Mouse (Mus musculus): ENCODE measurements around the gene Ppm1b. TPM values are rescaled to one million over a fixed set of nuclear protein-coding genes. Genes with fewer than 3 reads are reported as not detected.

The Ppm1b gene
- total and polyA plus RNA-seq, 3 experiments, result 45.7 to 51.6 TPM; not detected in 1

- no peak for TF ChIP-seq MXI1 (IDR thresholded peaks at IDR 0.05; ENCODE audit: low read depth, low read length)
- no peak for TF ChIP-seq KAT2A (conservative IDR thresholded peaks at IDR 0.05; ENCODE audit: low read depth, low read length)
- TF ChIP-seq CHD1 (IDR thresholded peaks at IDR 0.05; ENCODE audit: low read depth, low read length), result no peak
- no peak for TF ChIP-seq ETS1 (IDR thresholded peaks at IDR 0.05; ENCODE audit: low read depth, low read length)
- no peak for TF ChIP-seq USF1 (IDR thresholded peaks at IDR 0.05; ENCODE audit: low read depth, low read length)
- no peak for TF ChIP-seq BHLHE40 (IDR thresholded peaks at IDR 0.05; ENCODE audit: borderline replicate concordance, low read depth, low read length)
- no peak for TF ChIP-seq NELFE (IDR thresholded peaks at IDR 0.05; ENCODE audit: low read depth, low read length)
- no peak for TF ChIP-seq TCF12 (IDR thresholded peaks at IDR 0.05; ENCODE audit: low read depth, low read length)
- no peak for TF ChIP-seq GATA1 (IDR thresholded peaks at IDR 0.05; ENCODE audit: low read depth, low read length)
- no peak for TF ChIP-seq TAL1 (IDR thresholded peaks at IDR 0.05; ENCODE audit: low read length)
- TF ChIP-seq USF2 (IDR thresholded peaks at IDR 0.05; ENCODE audit: borderline replicate concordance in 1 of 2, insufficient read depth in 1 of 2, low read depth in 1 of 2, low read length in 2 of 2), result no peak
- TF ChIP-seq UBTF (IDR thresholded peaks at IDR 0.05; ENCODE audit: borderline replicate concordance, insufficient read depth, low read depth, low read length), result no peak
- no peak for TF ChIP-seq RAD21 (IDR thresholded peaks at IDR 0.05; ENCODE audit: low read depth, low read length)
- no peak for TF ChIP-seq TBP (IDR thresholded peaks at IDR 0.05; ENCODE audit: low read depth, low read length)
- TF ChIP-seq POLR2AphosphoS5 (IDR thresholded peaks at IDR 0.05; ENCODE audit: borderline replicate concordance, low read depth, low read length), result no peak
- no peak for TF ChIP-seq NRF1 (IDR thresholded peaks at IDR 0.05; ENCODE audit: insufficient read depth, low read depth, low read length, poor library complexity, severe bottlenecking)
- no peak for TF ChIP-seq SMC3 (IDR thresholded peaks at IDR 0.05; ENCODE audit: low read depth, low read length)
- TF ChIP-seq MEF2A (IDR thresholded peaks at IDR 0.05; ENCODE audit: extremely low read depth, insufficient replicate concordance, low read depth, low read length, poor library complexity, severe bottlenecking), result no peak
- no peak for TF ChIP-seq ZC3H11A (IDR thresholded peaks at IDR 0.05; ENCODE audit: low read depth, low read length)
- TF ChIP-seq MAFK (IDR thresholded peaks at IDR 0.05; ENCODE audit: borderline replicate concordance, low read depth, low read length), result no peak
- Histone ChIP-seq H3K27ac (ENCODE audit: control insufficient read depth, low read depth, low read length) (no peak overlapping the region), H3K9ac (ENCODE audit: control insufficient read depth, low read depth, low read length, poor library complexity, severe bottlenecking) (no peak overlapping the region), H3K36me3 (ENCODE audit: control insufficient read depth in 1 of 2, insufficient read depth in 2 of 2, low read length in 2 of 2) (no peaks in the 10 kb centered on the region), H3K9me3 (replicated peaks; ENCODE audit: insufficient read depth, low read length) (no peaks in the 10 kb centered on the region), H3K27me3 (ENCODE audit: control insufficient read depth in 1 of 2, insufficient read depth in 2 of 2, low read length in 2 of 2) (peaks cover 0 to 2% of the 10 kb centered on the region in 2 experiments; a peak in 1 of 4 replicates), H3K4me3 (ENCODE audit: control insufficient read depth in 1 of 2, insufficient read depth in 1 of 2, low read depth in 2 of 2, low read length in 2 of 2) (no peak overlapping the region), H3K79me2 (ENCODE audit: control insufficient read depth, insufficient read depth, low read length, poor library complexity) (no peaks in the 10 kb centered on the region), H3K4me1 (ENCODE audit: control insufficient read depth in 1 of 2, insufficient read depth in 2 of 2, low read length in 2 of 2) (no peaks in the 10 kb centered on the region)
- no peak for DNase-seq (ENCODE audit: low read depth, low spot score)
Measured at GRCm38 (mm10) chr17:85033087-85033486, 76.5 kb downstream of the Ppm1b start.

GRCm38 (mm10) chr17:85034068-85034467, 77.5 kb downstream of the Ppm1b start:
- Histone ChIP-seq H3K9me3 (replicated peaks; ENCODE audit: insufficient read depth, low read length) (no peaks in the 10 kb centered on the region), H3K79me2 (ENCODE audit: control insufficient read depth, insufficient read depth, low read length, poor library complexity) (no peaks in the 10 kb centered on the region), H3K4me1 (ENCODE audit: control insufficient read depth in 1 of 2, insufficient read depth in 2 of 2, low read length in 2 of 2) (no peaks in the 10 kb centered on the region), H3K27me3 (ENCODE audit: control insufficient read depth in 1 of 2, insufficient read depth in 2 of 2, low read length in 2 of 2) (peaks cover 0 to 2% of the 10 kb centered on the region in 2 experiments; a peak in 1 of 4 replicates), H3K36me3 (ENCODE audit: control insufficient read depth in 1 of 2, insufficient read depth in 2 of 2, low read length in 2 of 2) (no peaks in the 10 kb centered on the region), H3K27ac (ENCODE audit: control insufficient read depth, low read depth, low read length) (no peak overlapping the region), H3K9ac (ENCODE audit: control insufficient read depth, low read depth, low read length, poor library complexity, severe bottlenecking) (no peak overlapping the region), H3K4me3 (ENCODE audit: control insufficient read depth in 1 of 2, insufficient read depth in 1 of 2, low read depth in 2 of 2, low read length in 2 of 2) (no peak overlapping the region)
- TF ChIP-seq RAD21 (IDR thresholded peaks at IDR 0.05; ENCODE audit: low read depth, low read length) (no peak), MYB (IDR thresholded peaks at IDR 0.05; ENCODE audit: low read depth, low read length) (no peak), CHD2 (IDR thresholded peaks at IDR 0.05; ENCODE audit: low read length) (no peak), CHD1 (IDR thresholded peaks at IDR 0.05; ENCODE audit: low read depth, low read length) (no peak), POLR2AphosphoS5 (IDR thresholded peaks at IDR 0.05; ENCODE audit: borderline replicate concordance, low read depth, low read length) (no peak), NRF1 (IDR thresholded peaks at IDR 0.05; ENCODE audit: insufficient read depth, low read depth, low read length, poor library complexity, severe bottlenecking) (no peak), ELF1 (IDR thresholded peaks at IDR 0.05; ENCODE audit: low read depth, low read length) (no peak), POLR2AphosphoS2 (IDR thresholded peaks at IDR 0.05; ENCODE audit: low read length) (no peak), RCOR1 (IDR thresholded peaks at IDR 0.05; ENCODE audit: low read depth, low read length) (no peak), MEF2A (IDR thresholded peaks at IDR 0.05; ENCODE audit: extremely low read depth, insufficient replicate concordance, low read depth, low read length, poor library complexity, severe bottlenecking) (no peak)
- DNase-seq (ENCODE audit: low read depth, low spot score), result no peak

Measured in MEL (cell line).